Mouse (Mus musculus): ENCODE data around the gene Napepld. TPM values are rescaled to one million over a fixed set of nuclear protein-coding genes. Genes with fewer than 3 reads are reported as not detected.

The Napepld gene
- polyA plus RNA-seq (2012; rRNA removed) = 9.5 and 10.2 TPM in 2 replicates

DNA sequence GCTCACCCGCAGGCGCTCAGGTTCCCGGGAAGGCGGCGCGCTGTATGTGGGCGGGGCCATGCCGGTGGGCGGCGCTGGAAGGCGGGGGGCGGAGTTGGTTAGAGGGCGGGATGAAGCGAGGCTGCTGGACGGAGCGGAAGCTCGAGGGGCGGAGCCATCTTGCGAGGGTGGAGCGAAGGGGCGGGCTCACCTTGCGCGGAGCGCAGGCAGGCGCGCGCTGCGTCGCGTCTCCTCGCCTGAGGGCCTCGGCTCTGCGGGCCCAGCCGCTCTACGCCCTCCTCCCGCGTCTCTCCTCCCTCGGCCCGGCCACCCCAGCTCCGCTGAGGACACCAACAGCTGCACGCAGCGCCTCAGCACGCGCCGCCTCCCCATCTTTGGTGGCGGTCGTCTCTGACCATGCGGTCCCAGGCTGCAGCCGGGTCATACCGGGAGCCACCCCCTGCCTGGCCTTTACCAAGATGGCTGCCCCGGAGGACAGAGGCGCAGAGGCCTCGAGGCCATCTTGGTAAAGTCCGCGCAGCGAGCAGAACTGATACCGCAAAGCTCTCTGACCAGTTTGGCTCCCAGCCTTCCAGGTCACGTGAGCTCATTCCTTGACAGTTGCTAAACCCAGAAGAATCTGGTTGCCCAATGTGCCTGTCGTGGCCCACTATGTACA is at the start of gene Napepld:
TSS of gene Napepld (minus strand) at position 46 of the 658 bp plus-strand sequence.
- Histone ChIP-seq H3K4me1 (ENCODE audit: control insufficient read depth, insufficient read depth, low read length) (no peaks in the 10 kb centered on the region), H3K4me3 (ENCODE audit: insufficient read depth, low read length) (peak within 1 kb of the TSS; percentile 57), H3K27ac (ENCODE audit: insufficient read depth, low read length) (peak within 1 kb of the TSS; percentile 98)
- TF ChIP-seq POLR2A (IDR thresholded peaks at IDR 0.05; ENCODE audit: extremely low read depth, insufficient read depth, low read length) = peak; percentile 95
- no peak for TF ChIP-seq CTCF (IDR thresholded peaks at IDR 0.05; ENCODE audit: extremely low read depth, insufficient read depth, low read length)

DNA sequence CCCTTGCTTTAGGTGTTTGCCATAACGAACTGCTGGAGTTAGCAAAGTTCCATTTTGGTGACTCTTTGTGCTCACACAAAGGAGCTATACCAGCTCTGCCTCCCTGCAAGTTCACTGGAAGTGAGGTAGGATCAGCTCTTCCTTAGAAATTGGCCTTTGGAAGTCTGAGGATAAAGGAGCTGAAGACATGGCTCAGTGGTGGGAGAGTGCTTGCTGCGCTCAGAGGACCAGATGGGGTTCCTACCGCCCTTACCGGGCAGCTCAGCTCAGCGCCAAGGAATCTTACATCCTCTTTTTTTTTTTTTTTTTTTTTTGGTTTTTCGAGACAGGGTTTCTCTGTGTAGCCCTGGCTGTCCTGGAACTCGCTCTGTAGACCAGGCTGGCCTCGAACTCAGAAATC is 44.8 kb upstream of the Napepld start:
- Histone ChIP-seq H3K4me1 (ENCODE audit: control insufficient read depth, insufficient read depth, low read length) (no peaks in the 10 kb centered on the region; the same call in 1 of the 2 replicates), H3K4me3 (ENCODE audit: insufficient read depth, low read length) (no peak overlapping the region), H3K27ac (ENCODE audit: insufficient read depth, low read length) (no peak overlapping the region)
- TF ChIP-seq POLR2A (IDR thresholded peaks at IDR 0.05; ENCODE audit: extremely low read depth, insufficient read depth, low read length) (no peak), CTCF (IDR thresholded peaks at IDR 0.05; ENCODE audit: extremely low read depth, insufficient read depth, low read length) (no peak)

DNA sequence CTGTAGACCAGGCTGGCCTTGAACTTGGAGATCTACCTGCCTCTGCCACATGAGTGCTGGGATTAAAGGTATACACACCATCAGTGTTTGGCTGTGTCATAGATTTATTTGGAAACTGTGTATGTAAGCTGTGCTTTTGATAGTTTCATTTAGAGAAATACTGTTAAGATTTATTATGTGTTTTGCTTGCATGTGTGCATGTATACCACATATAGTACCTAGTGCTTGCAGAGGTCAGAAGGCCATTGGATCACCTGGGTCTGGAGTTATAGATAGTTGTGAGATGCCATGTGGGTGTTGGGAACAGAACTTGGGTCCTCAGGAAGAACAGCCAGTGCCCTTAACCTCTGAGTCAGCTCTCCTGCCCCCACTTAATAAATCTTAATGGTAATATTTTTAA is 43.5 kb upstream of the Napepld start:
- H3K27ac ChIP-seq (ENCODE audit: insufficient read depth, low read length) = no peak overlapping the region
- no peaks in the 10 kb centered on the region; the same call in 1 of the 2 replicates for H3K4me1 ChIP-seq (ENCODE audit: control insufficient read depth, insufficient read depth, low read length)
- H3K4me3 ChIP-seq (ENCODE audit: insufficient read depth, low read length) = no peak overlapping the region
- TF ChIP-seq CTCF (IDR thresholded peaks at IDR 0.05; ENCODE audit: extremely low read depth, insufficient read depth, low read length) = no peak
- no peak for TF ChIP-seq POLR2A (IDR thresholded peaks at IDR 0.05; ENCODE audit: extremely low read depth, insufficient read depth, low read length)

DNA sequence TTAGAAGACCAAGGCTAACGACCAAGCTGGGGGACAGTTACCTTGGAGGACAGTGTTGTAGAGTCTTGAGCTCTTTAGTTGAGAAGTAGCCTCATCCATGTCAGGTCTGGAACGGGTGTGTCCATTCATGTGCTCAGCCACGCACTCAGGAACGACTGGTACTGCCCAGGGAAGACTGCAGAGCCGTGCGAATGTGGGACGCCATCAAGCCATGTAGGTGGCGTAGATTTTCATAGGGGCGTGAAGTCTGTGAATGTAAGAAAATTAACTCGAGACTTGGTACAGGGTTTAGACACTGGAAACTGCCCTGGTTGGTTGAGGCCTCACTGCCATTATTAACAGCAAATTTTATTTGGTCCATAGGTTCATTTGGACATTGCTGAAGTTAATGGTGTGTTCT is 42.4 kb upstream of the Napepld start:
- Histone ChIP-seq H3K4me1 (ENCODE audit: control insufficient read depth, insufficient read depth, low read length) (no peaks in the 10 kb centered on the region; the same call in 1 of the 2 replicates), H3K27ac (ENCODE audit: insufficient read depth, low read length) (no peak overlapping the region), H3K4me3 (ENCODE audit: insufficient read depth, low read length) (no peak overlapping the region)
- TF ChIP-seq CTCF (IDR thresholded peaks at IDR 0.05; ENCODE audit: extremely low read depth, insufficient read depth, low read length) = no peak
- TF ChIP-seq POLR2A (IDR thresholded peaks at IDR 0.05; ENCODE audit: extremely low read depth, insufficient read depth, low read length) = no peak

DNA sequence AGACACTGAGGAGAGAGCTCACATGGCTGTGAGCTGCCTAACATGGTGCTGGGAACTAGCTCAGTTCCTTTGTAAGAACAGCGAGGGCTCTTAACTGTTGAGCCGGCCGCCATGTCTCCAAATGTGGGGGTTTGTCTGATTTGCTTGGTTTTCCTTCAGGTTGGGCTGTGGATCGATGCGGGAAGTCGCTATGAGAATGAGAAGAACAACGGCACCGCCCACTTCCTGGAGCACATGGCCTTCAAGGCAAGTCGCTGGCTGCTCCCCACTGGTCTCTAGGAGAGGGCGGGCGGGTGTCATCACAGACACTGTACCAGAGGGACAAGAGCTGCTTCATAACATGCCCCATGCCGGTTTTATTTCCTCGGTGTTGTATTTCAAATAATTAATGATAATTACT is 38.7 kb upstream of the Napepld start:
- Histone ChIP-seq H3K4me3 (ENCODE audit: insufficient read depth, low read length) (no peak overlapping the region), H3K4me1 (ENCODE audit: control insufficient read depth, insufficient read depth, low read length) (peaks cover 3% of the 10 kb centered on the region; the same call in 1 of the 2 replicates), H3K27ac (ENCODE audit: insufficient read depth, low read length) (no peak overlapping the region)
- no peak for TF ChIP-seq CTCF (IDR thresholded peaks at IDR 0.05; ENCODE audit: extremely low read depth, insufficient read depth, low read length)
- TF ChIP-seq POLR2A (IDR thresholded peaks at IDR 0.05; ENCODE audit: extremely low read depth, insufficient read depth, low read length) = no peak

DNA sequence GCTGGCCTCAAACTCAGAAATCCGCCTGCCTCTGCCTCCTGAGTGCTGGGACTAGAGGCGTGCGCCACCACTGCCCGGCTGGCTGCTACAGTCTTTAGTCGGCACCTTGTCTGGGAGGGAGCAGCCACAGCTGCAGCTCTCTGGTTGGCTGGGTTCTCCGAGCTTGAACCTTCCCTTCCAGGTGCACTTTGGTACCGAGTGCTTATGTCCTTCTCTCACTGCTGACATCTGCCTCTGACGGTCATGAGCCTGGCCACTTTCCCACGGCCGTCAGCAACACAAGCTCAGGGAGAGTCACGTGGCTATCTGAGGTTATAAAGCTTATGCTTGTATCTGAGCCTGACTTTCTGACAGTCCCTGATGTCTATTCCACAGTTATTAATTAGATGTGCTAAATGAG is 37.9 kb upstream of the Napepld start:
- Histone ChIP-seq H3K4me1 (ENCODE audit: control insufficient read depth, insufficient read depth, low read length) (peaks cover 3% of the 10 kb centered on the region; the same call in 1 of the 2 replicates), H3K4me3 (ENCODE audit: insufficient read depth, low read length) (no peak overlapping the region), H3K27ac (ENCODE audit: insufficient read depth, low read length) (no peak overlapping the region)
- TF ChIP-seq POLR2A (IDR thresholded peaks at IDR 0.05; ENCODE audit: extremely low read depth, insufficient read depth, low read length) = no peak
- no peak for TF ChIP-seq CTCF (IDR thresholded peaks at IDR 0.05; ENCODE audit: extremely low read depth, insufficient read depth, low read length)

DNA sequence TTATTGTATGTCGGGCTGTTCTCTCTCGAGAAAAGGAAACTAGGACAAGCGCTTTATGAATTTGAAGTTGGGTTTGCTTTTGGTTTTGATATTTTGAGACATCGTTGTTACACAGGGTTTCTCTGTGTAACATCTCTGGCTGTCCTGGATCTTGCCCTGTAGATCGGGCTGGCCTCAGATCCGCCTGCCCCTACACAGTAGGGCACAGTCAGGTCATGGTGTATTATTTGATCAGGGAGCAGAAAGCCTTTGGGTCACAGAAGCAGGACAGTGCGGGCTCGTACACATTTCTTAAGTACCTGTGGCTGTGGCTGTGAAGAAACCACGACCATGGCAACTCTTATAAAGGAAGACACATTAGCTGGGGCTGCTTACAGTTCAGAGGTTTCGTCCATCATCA is 36.4 kb upstream of the Napepld start:
- peaks cover 5% of the 10 kb centered on the region for H3K4me1 ChIP-seq (ENCODE audit: control insufficient read depth, insufficient read depth, low read length)
- TF ChIP-seq CTCF (IDR thresholded peaks at IDR 0.05; ENCODE audit: extremely low read depth, insufficient read depth, low read length) = no peak
- no peak for TF ChIP-seq POLR2A (IDR thresholded peaks at IDR 0.05; ENCODE audit: extremely low read depth, insufficient read depth, low read length)
- peak overlapping the region; percentile 72 for H3K4me3 ChIP-seq (ENCODE audit: insufficient read depth, low read length)
- H3K27ac ChIP-seq (ENCODE audit: insufficient read depth, low read length) = no peak overlapping the region

DNA sequence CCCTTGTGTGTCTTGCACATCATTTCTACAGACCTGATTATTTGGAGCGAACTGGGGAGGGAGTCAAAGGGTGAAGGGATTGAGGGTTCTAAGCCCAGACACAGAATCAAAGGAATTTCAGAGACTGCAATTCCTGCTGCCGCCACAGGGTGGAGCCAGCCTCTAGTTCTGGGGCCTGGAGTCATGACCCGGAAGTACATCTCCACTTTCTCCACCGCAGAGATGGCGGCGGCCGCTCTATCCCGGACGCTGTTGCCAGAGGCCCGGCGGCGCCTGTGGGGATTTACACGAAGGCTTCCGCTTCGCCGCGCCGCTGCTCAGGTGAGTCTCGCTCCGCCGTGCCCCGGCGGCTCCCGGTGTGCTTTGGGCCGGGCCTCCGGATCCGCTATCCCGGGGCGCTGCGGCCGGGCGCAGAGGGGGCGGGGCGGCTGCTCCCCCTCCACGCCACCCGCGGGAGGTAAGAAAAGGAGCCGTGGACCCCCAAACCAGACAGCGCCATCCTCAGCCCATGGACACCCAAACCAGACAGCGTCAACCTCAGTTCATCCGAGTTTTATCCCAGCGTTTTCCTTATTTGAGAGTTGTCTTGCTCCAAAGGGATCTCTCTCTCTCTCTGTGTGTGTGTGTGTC is 35.9 kb upstream of the Napepld start, which contains the start of gene Pmpcb:
TSS of gene Pmpcb (plus strand) at position 186 of the 630 bp plus-strand sequence.
- TF ChIP-seq POLR2A (IDR thresholded peaks at IDR 0.05; ENCODE audit: extremely low read depth, insufficient read depth, low read length) (peak; percentile 56; the same call in 1 of the 2 replicates), CTCF (IDR thresholded peaks at IDR 0.05; ENCODE audit: extremely low read depth, insufficient read depth, low read length) (peak; percentile 82)
- Histone ChIP-seq H3K4me1 (ENCODE audit: control insufficient read depth, insufficient read depth, low read length) (peaks cover 5% of the 10 kb centered on the region), H3K27ac (ENCODE audit: insufficient read depth, low read length) (no peak within 1 kb of the TSS)

DNA sequence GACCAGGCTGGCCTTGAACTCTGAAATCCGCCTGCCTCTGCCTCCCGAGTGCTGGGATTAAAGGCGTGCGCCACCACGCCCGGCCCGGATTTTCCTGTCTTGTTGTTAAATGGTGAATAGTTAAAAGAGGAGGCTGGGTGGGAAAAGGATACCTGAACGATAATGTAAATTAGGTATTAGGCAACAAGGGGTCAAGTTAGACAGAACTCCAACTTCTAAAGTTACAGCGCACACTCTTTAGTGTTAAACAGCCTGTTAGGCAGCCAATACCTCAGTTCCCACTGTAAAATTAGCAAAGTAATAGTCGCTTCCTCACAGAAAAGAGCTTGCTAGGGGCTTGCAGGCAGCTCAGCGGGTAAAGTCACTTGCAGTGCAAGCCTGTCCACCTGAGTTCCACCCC is 34.9 kb upstream of the Napepld start:
- peaks cover 5% of the 10 kb centered on the region for H3K4me1 ChIP-seq (ENCODE audit: control insufficient read depth, insufficient read depth, low read length)
- TF ChIP-seq CTCF (IDR thresholded peaks at IDR 0.05; ENCODE audit: extremely low read depth, insufficient read depth, low read length) (no peak), POLR2A (IDR thresholded peaks at IDR 0.05; ENCODE audit: extremely low read depth, insufficient read depth, low read length) (no peak)
- H3K4me3 ChIP-seq (ENCODE audit: insufficient read depth, low read length) = no peak overlapping the region
- no peak overlapping the region for H3K27ac ChIP-seq (ENCODE audit: insufficient read depth, low read length)

More for the DNA sequence above, 35.9 kb upstream of the Napepld start, which contains the start of gene Pmpcb:
- H3K4me3 ChIP-seq (ENCODE audit: insufficient read depth, low read length) = peak within 1 kb of the TSS; percentile 72

DNA sequence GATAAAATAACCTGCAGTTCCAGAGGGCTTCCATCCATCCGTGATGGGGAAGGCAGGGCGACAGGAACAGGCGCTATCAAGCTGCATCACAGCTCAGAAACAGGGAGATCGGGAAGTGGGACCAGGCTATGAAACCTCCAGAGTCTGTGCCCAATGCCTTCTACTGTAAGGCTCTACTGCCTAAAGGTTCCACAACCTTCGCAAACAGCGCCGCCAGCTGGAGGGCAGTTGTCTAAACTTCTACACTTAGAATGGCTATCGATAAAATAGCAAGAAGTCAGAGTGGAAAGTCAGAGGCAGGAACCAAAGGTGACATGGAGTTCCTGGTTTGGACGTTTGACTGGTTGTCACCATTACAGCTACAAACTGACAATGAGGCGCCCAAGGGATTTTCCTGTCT is 34.4 kb upstream of the Napepld start:
- Histone ChIP-seq H3K4me1 (ENCODE audit: control insufficient read depth, insufficient read depth, low read length) (peaks cover 5% of the 10 kb centered on the region), H3K4me3 (ENCODE audit: insufficient read depth, low read length) (peak overlapping the region; percentile 32), H3K27ac (ENCODE audit: insufficient read depth, low read length) (no peak overlapping the region)
- TF ChIP-seq POLR2A (IDR thresholded peaks at IDR 0.05; ENCODE audit: extremely low read depth, insufficient read depth, low read length) (0 out of 2 replicates have a peak, but pooled peaks have one; percentile 23), CTCF (IDR thresholded peaks at IDR 0.05; ENCODE audit: extremely low read depth, insufficient read depth, low read length) (peak; percentile 80)
